Mouse (Mus musculus) hindbrain, postnatal 0 days (tissue): ENCODE results near the gene Xlr4c. TPM values are rescaled to one million over a fixed set of nuclear protein-coding genes. Genes with fewer than 3 reads are reported as not detected.
"Not testable (repeated sequence)": the region's sequence is repeated elsewhere in the genome, so short reads cannot be mapped to it uniquely, and the experiment has no call there.

Source experiments
- ATAC-seq: fragments of 200-750 bp; cut with Nextera tagmentation; 2 replicates; pipeline ENCODE4 v1.8.0; 2017; ENCODE audit warnings: mild to moderate bottlenecking, moderate TSS enrichment, moderate library complexity
- DNase-seq: peaks from one replicate; pipeline ENCODE4 v3.0.0-alpha.2; 2015; ENCODE audit warnings: low spot score
- H3K27ac ChIP-seq: fragments of 300-500 bp; sonication (generic); 2 replicates; pipeline ENCODE4 v1.5.1; 2014; ENCODE audit warnings: mild to moderate bottlenecking
- H3K27me3 ChIP-seq: fragments of 300-500 bp; sonication (generic); 2 replicates; pipeline ENCODE4 v1.6.1; 2014; ENCODE audit warnings: low read length, mixed read lengths; ENCODE audit not compliant: insufficient read depth
- H3K36me3 ChIP-seq: fragments of 300-500 bp; sonication (generic); 2 replicates; pipeline ENCODE4 v1.6.1; 2014; ENCODE audit warnings: low read length, mixed read lengths; ENCODE audit not compliant: insufficient read depth
- H3K4me1 ChIP-seq: fragments of 300-500 bp; sonication (generic); 2 replicates; pipeline ENCODE4 v1.6.1; 2014; ENCODE audit warnings: antibody characterized with exemption, low read length, mixed read lengths; ENCODE audit not compliant: insufficient read depth
- H3K4me2 ChIP-seq: fragments of 300-500 bp; sonication (generic); 2 replicates; pipeline ENCODE4 v1.6.1; 2014; ENCODE audit warnings: low read depth, mild to moderate bottlenecking, low read length, moderate library complexity, mixed read lengths
- H3K4me3 ChIP-seq: fragments of 300-500 bp; sonication (generic); 2 replicates; pipeline ENCODE4 v1.5.1; 2014; ENCODE audit warnings: low read length
- H3K9ac ChIP-seq: fragments of 300-500 bp; sonication (generic); replicated peaks from 2 replicates; pipeline ENCODE4 v1.6.1; 2014; ENCODE audit warnings: mild to moderate bottlenecking, low read length, moderate library complexity, mixed read lengths
- H3K9me3 ChIP-seq: fragments of 300-500 bp; sonication (generic); 2 replicates; pipeline ENCODE4 v1.6.1; 2016; ENCODE audit warnings: low read length, mixed read lengths
- CTCF ChIP-seq: IDR thresholded peaks from 2 replicates; pipeline ENCODE4 v1.5.1; 2016; ENCODE audit warnings: antibody characterized with exemption, control low read depth, low read depth
- WGBS: fragments of 180-500 bp; shearing (Covaris S2); extraction: QIAGEN DNeasy Blood & Tissue Kit; methylation state at CpG from one replicate; pipeline ENCODE4 v1.1.7; 2014; 5-methylcytosine and 5-hydroxymethylcytosine counted together
- polyA plus RNA-seq: library from polyadenylated mRNA; unstranded; fragments of >200 nt; fragmentation: Nextera tagmentation; extraction: Ambion mirVana; gene quantifications from 2 replicates; pipeline ENCODE4 v1.2.1, GENCODE M21; 2015
- total RNA-seq: library from RNA; depleted of rRNA; stranded (reverse); fragments of >200 nt; gene quantifications from 2 replicates; pipeline ENCODE4 v1.2.3, GENCODE M21; 2014; rRNA removed

Xlr4c gene
- total RNA-seq (not detected in 2 replicates), polyA plus RNA-seq (0.31 and 0.53 TPM in 2 replicates)

DNA sequence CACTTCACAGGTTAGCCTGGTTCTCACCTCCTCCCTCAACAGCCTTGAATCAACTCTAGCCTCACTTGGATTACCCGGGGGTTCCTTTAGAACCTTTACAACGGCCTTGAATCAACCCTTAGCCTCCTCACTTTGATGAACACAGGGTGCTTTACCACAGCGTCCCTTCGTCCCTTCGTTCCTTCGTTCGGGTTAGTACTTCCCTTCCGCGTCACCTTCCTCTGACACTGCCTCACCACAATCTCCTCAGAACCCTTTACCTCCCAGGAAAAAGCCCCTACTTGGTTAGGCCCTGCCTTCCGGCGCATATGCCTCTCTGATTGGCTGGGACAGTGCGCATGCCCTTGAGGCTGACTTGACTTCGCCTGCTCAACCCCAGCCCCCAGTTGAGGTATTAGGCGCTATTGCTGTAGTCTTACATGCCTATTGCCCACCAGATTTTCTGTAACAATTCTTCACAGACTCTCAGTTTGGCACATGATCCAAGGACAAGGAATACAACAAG, at the start of gene Xlr4c:
Gene Xlr4c (minus strand): TSS at position 310 of the 505 bp plus-strand sequence.
- not testable (repeated sequence) for H3K9ac ChIP-seq, H3K4me1 ChIP-seq, H3K9me3 ChIP-seq, H3K4me3 ChIP-seq, DNase-seq, H3K27me3 ChIP-seq, H3K4me2 ChIP-seq, H3K36me3 ChIP-seq, ATAC-seq, H3K27ac ChIP-seq
- 87% methylated on average over 12 of the region's 14 CpGs for WGBS

DNA sequence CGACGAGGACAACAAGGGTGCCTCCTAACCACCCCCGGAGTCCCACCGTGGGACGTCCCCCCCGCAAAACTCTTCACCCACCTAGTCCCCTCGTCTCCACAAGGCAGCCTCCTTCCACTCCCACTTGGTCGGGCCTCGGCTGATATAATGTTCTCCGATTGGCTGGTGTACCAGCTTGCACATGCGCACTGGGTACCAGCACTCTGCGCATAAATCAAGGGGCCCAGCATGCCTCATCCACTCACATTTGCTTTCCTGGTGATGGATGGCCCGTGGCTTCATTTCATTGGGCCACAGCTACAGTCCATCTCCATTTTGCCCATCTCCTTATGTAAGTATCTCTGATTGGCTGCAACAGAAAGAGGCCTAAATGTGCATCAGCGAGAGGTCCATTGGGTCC, 22.3 kb upstream of the Xlr4c start, which contains the start of gene Xlr3c:
Gene Xlr3c (minus strand): TSS at position 121 of the 400 bp plus-strand sequence.
- not testable (repeated sequence) for H3K36me3 ChIP-seq, H3K9ac ChIP-seq, ATAC-seq, H3K27me3 ChIP-seq, H3K9me3 ChIP-seq, H3K4me3 ChIP-seq, H3K4me1 ChIP-seq, H3K27ac ChIP-seq, DNase-seq, H3K4me2 ChIP-seq
- 90% methylated on average over 14 of the region's 14 CpGs for whole genome bisulfite sequencing

DNA sequence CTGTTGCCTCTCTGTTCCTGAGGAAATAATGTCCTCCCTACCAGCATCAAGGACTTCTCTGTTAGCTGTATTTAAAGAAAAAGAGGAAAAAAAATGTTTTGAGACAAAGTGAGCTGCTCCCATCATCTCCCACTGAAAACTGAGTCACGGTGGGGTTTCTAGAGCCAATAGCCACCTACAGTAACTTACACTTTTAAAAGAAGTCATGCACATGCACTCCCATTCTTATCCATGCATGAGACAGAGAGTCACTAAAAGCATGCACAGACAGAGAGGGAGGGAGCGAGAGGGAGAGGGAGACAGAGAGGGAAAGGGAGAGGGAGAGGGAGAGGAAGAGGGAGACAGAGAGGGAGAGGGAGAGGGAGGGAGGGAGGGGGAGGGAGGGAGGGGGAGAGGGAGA, 19.5 kb upstream of the Xlr4c start:
- H3K4me1 ChIP-seq, H3K4me2 ChIP-seq, H3K4me3 ChIP-seq, H3K27ac ChIP-seq, ATAC-seq, H3K36me3 ChIP-seq, H3K27me3 ChIP-seq, H3K9ac ChIP-seq, H3K9me3 ChIP-seq, DNase-seq: not testable (repeated sequence)
- 79% methylated on average over 1 of the region's 2 CpGs for WGBS

DNA sequence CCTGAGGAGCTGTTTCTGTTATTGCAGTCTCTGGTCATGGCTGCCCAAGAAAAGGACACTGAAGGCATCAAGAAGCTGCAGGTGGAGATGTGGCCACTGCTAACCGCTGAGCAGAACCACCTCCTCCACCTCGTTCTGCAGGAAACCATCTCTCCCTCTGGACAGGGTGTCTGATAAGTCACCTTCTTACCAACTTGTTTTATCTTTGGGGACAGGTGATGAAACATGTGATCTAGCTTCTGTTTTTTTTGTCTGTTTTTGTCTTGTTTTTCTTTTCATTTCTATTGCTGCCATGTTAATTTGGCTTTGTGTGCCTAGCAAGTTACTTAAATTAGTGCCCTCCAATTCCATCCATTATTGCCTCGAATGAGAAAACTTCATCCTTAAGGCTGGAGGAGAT, 13.6 kb downstream of the Xlr4c start:
- no peak for DNase-seq
- Histone ChIP-seq H3K27me3 (no peaks in the 10 kb centered on the region), H3K9me3 (no peaks in the 10 kb centered on the region), H3K4me3 (peak overlapping the region; percentile 59), H3K27ac (peak overlapping the region; percentile 96), H3K36me3 (no peaks in the 10 kb centered on the region), H3K9ac (peak overlapping the region; percentile 71), H3K4me1 (no peaks in the 10 kb centered on the region), H3K4me2 (peak overlapping the region; percentile 58)
- ATAC-seq, result no peak
- no peak for TF ChIP-seq CTCF
- WGBS, result 33% methylated on average over 3 of the region's 3 CpGs

DNA sequence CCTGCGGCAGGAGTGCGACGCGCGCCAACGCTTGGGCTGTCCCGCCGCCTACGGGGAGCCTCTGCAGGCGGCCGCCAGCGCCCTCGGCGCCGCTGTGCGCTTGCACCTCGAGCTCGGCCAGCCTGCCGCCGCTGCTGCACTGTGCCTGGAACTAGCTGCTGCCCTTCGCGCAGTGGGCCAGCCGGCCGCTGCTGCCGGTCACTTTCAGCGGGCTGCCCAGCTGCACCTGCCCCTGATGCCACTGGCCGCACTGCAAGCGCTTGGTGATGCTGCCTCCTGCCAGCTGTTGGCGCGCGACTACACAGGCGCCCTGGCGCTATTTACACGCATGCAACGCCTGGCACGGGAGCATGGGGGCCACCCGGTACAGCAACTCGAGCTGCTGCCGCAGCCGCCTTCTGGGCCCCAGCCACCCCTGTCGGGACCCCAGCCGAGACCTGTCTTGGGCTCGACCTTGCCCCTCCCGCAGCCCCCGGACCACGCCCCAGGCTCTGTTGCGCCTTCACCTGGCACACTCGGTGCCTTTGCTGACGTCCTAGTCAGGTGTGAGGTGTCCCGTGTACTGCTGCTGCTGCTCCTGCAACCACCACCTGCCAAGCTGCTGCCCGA, 14.2 kb downstream of the Xlr4c start:
- Histone ChIP-seq H3K4me3 (peak overlapping the region; percentile 59), H3K4me1 (no peaks in the 10 kb centered on the region), H3K9ac (peak overlapping the region; percentile 71), H3K4me2 (peak overlapping the region; percentile 58), H3K27ac (peak overlapping the region; percentile 96), H3K36me3 (no peaks in the 10 kb centered on the region), H3K9me3 (no peaks in the 10 kb centered on the region), H3K27me3 (no peaks in the 10 kb centered on the region)
- DNase-seq, result peak; percentile 69
- WGBS, result 33% methylated on average over 37 of the region's 51 CpGs
- ATAC-seq, result peak; percentile 82
- peak; percentile 45 for TF ChIP-seq CTCF

DNA sequence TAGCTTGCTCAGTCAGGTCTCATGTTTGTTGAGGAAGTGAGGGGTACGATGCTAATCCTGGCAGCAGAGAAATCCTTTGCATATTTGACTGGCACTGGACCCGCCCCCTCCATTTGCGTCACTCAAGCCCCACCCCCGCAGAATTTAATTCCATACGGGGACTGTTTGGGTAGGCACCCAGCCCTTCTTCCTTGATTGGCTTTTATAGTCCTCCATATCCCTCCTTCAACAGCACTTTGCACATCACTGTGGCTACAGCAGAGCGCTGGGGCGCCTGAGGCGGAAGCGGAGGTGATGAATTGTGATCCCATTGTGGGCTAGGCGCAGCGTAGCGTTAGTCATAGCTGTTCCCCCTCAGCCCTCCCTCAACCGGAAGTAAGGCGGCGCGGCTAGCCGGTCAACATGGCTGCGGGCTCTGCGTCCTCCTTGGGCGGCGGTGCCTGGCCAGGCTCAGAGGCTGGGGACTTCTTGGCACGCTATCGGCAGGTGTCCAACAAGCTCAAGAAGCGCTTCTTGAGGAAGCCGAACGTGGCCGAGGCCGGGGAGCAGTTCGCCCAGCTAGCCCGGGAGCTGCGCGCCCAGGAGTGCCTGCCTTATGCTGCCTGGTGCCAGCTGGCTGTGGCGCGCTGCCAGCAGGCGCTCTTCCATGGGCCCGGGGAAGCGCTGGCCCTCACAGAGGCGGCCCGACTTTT, 14.9 kb downstream of the Xlr4c start, which contains the start of gene F8a:
Gene F8a (plus strand): TSS at position 378 of the 692 bp plus-strand sequence.
- H3K9ac ChIP-seq, result peak within 1 kb of the TSS; percentile 71
- peak; percentile 88 for DNase-seq
- no peaks in the 10 kb centered on the region for H3K4me1 ChIP-seq
- no peaks in the 10 kb centered on the region for H3K27me3 ChIP-seq
- H3K36me3 ChIP-seq, result no peaks in the 10 kb centered on the region
- peak within 1 kb of the TSS; percentile 96 for H3K27ac ChIP-seq
- ATAC-seq, result peak; percentile 96
- no peak for TF ChIP-seq CTCF
- H3K9me3 ChIP-seq, result no peaks in the 10 kb centered on the region
- whole genome bisulfite sequencing, result 25% methylated on average over 38 of the region's 39 CpGs
- H3K4me3 ChIP-seq, result peak within 1 kb of the TSS; percentile 59
- peak within 1 kb of the TSS; percentile 58 for H3K4me2 ChIP-seq

DNA sequence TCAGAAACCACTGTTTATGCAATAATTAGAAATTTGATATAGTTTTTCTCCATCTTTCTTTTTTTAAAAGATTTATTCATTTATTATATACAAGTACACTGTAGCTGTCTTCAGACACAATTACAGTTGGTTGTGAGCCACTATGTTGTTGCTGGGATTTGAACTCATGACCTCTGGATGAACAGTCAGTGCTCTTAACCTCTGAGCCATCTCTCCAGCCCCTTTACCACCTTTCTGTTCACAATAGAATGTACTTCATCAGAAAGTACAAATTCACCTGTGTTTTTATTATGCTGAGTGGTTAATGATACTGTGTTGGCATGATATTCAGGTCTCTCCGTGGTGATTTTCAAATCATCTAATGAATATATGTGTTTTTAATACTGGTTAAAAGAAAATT, 17.6 kb downstream of the Xlr4c start:
- no peaks in the 10 kb centered on the region for H3K36me3 ChIP-seq
- no peak overlapping the region for H3K9ac ChIP-seq
- H3K4me2 ChIP-seq, result no peak overlapping the region
- ATAC-seq, result no peak
- no peaks in the 10 kb centered on the region for H3K27me3 ChIP-seq
- DNase-seq, result no peak
- 36% methylated on average over 1 of the region's 1 CpGs for WGBS
- H3K9me3 ChIP-seq, result no peaks in the 10 kb centered on the region
- no peak for TF ChIP-seq CTCF
- H3K4me3 ChIP-seq, result no peak overlapping the region
- no peak overlapping the region for H3K27ac ChIP-seq
- no peaks in the 10 kb centered on the region for H3K4me1 ChIP-seq

DNA sequence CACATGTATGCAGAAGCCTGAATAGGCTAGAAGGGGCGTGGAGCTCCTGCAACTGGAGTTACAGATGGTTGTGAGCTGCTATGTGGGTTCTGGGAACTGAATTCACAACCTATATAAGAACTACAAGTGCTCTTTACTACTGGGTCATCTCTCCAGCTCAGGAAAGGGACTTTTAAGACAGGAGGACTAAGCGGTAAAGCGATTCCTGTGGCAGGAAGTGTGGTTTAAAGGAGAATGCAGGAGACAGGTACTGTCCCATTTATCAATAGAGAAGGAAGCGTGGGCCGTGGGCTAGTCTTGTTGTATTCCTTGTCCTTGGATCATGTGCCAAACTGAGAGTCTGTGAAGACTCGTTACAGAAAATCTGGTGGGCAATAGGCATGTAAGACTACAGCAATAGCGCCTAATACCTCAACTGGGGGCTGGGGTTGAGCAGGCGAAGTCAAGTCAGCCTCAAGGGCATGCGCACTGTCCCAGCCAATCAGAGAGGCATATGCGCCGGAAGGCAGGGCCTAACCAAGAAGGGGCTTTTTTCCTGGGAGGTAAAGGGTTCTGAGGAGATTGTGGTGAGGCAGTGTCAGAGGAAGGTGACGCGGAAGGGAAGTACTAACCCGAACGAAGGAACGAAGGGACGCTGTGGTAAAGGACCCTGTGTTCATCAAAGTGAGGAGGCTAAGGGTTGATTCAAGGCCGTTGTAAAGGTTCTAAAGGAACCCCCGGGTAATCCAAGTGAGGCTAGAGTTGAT, 28.9 kb downstream of the Xlr4c start, which contains the start of gene Xlr4b:
Gene Xlr4b (plus strand): TSS at position 515 of the 746 bp plus-strand sequence.
- not testable (repeated sequence) for H3K9me3 ChIP-seq, H3K4me1 ChIP-seq, H3K36me3 ChIP-seq, H3K4me2 ChIP-seq, H3K4me3 ChIP-seq, ATAC-seq, DNase-seq, H3K9ac ChIP-seq, H3K27me3 ChIP-seq, H3K27ac ChIP-seq
- WGBS, result 78% methylated on average over 12 of the region's 19 CpGs

DNA sequence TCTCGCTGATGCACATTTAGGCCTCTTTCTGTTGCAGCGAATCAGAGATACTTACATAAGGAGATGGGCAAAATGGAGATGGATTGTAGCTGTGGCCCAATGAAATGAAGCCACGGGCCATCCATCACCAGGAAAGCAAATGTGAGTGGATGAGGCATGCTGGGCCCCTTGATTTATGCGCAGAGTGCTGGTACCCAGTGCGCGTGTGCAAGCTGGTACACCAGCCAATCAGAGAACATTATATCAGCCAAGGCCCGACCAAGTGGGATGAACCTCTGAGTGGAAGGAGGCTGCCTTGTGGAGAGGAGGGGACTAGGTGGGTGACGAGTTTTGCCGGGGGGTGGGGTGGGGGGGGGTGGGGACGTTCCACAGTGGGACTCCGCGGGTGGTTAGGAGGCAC, 51.0 kb downstream of the Xlr4c start, which contains the start of gene Xlr3b:
Gene Xlr3b (plus strand): TSS at position 274 of the 400 bp plus-strand sequence.
- WGBS, result 75% methylated on average over 11 of the region's 12 CpGs

More for the DNA sequence above, 51.0 kb downstream of the Xlr4c start, which contains the start of gene Xlr3b:
- not testable (repeated sequence) for H3K4me1 ChIP-seq, H3K27me3 ChIP-seq, H3K4me3 ChIP-seq, H3K36me3 ChIP-seq, H3K9ac ChIP-seq, H3K9me3 ChIP-seq, H3K4me2 ChIP-seq, H3K27ac ChIP-seq
- peak; percentile 62; the same call in 1 of the 2 replicates for ATAC-seq
- DNase-seq, result peak; percentile 1
